8 mouse cellular contexts compared by ENCODE assay signal in genomic region chr17:24350926-24351759, GRCm38 (mm10). TPM values are rescaled to one million over a fixed set of nuclear protein-coding genes. Genes with fewer than 3 reads are reported as not detected.
A peak's percentile ranks its signal among the peaks of the same experiment; 100 is the strongest.
DNase-seq lines count a peak whose midpoint lies in the region; ATAC-seq lines count a peak whose summit lies in the region.

Abca17 (minus strand) TSS chr17:24351068.

- H3K9me3 ChIP-seq in embryonic facial prominence, embryonic 13.5 days = no peaks in the 10 kb centered on the region
- H3K9me3 ChIP-seq in limb, embryonic 11.5 days (ENCODE audit: control insufficient read depth, low read length) = no peaks in the 10 kb centered on the region
- H3K9me3 ChIP-seq in midbrain, embryonic 15.5 days = no peaks in the 10 kb centered on the region

- DNase-seq in kidney, adult 11 months = peak; percentile 18
- DNase-seq in kidney, adult 9 months = no peak
- peak; percentile 31 for DNase-seq in ZHBTc4 (ENCODE audit: low read depth, low spot score)
- DNase-seq in heart, postnatal 36 days = peak; percentile 14
- peak; percentile 37 for DNase-seq in limb, embryonic 11.5 days (ENCODE audit: low spot score)
- DNase-seq in thymus, postnatal 10 days (ENCODE audit: low spot score in 2 of 2) = peak; percentile 8 to 20

- H3K4me1 ChIP-seq in embryonic facial prominence, embryonic 13.5 days = peaks cover 21% of the 10 kb centered on the region
- H3K4me1 ChIP-seq in limb, embryonic 11.5 days (ENCODE audit: control insufficient read depth, insufficient read depth, low read length) = 0 out of 2 replicates have a peak, but pooled peaks cover 3% of the 10 kb centered on the region
- H3K4me1 ChIP-seq in midbrain, embryonic 15.5 days = peaks cover 33% of the 10 kb centered on the region

- ATAC-seq in embryonic facial prominence, embryonic 13.5 days (ENCODE audit: insufficient number of reproducible peaks, insufficient read depth, low FRiP score, low TSS enrichment, low read depth) = no peak
- no peak for ATAC-seq in limb, embryonic 11.5 days (ENCODE audit: insufficient number of reproducible peaks, low FRiP score, low TSS enrichment, low read depth)
- ATAC-seq in midbrain, embryonic 15.5 days (replicated peaks) = peak; percentile 56

- intact Hi-C loops in heart, postnatal 36 days (cut with DNase I) = loop anchor here (1.0 to 5.0 kb wide), 2 partner anchors 99 to 176 kb away; partner anchors contain the start of gene Ccnf

- H3K36me3 ChIP-seq in embryonic facial prominence, embryonic 13.5 days = no peaks in the 10 kb centered on the region
- no peaks in the 10 kb centered on the region for H3K36me3 ChIP-seq in limb, embryonic 11.5 days (ENCODE audit: control insufficient read depth, insufficient read depth, low read length)
- no peaks in the 10 kb centered on the region for H3K36me3 ChIP-seq in midbrain, embryonic 15.5 days (replicated peaks)

- peak within 1 kb of the TSS; percentile 78 for H3K9ac ChIP-seq in embryonic facial prominence, embryonic 13.5 days
- peak within 1 kb of the TSS; percentile 52 for H3K9ac ChIP-seq in limb, embryonic 11.5 days (ENCODE audit: low read length)
- H3K9ac ChIP-seq in midbrain, embryonic 15.5 days = peak within 1 kb of the TSS; percentile 85

- H3K4me2 ChIP-seq in embryonic facial prominence, embryonic 13.5 days = peak within 1 kb of the TSS; percentile 99
- H3K4me2 ChIP-seq in limb, embryonic 11.5 days (ENCODE audit: low read depth, severe bottlenecking) = peak within 1 kb of the TSS; percentile 93
- H3K4me2 ChIP-seq in midbrain, embryonic 15.5 days = peak within 1 kb of the TSS; percentile 87

- no peak within 1 kb of the TSS for H3K27ac ChIP-seq in embryonic facial prominence, embryonic 13.5 days
- H3K27ac ChIP-seq in limb, embryonic 11.5 days (replicated peaks; ENCODE audit: low read depth, low read length) = no peak within 1 kb of the TSS
- H3K27ac ChIP-seq in midbrain, embryonic 15.5 days = peak within 1 kb of the TSS; percentile 80

- 4% methylated on average over 42 of the region's 42 CpGs for WGBS in embryonic facial prominence, embryonic 13.5 days
- WGBS in limb, embryonic 11.5 days = 5% methylated on average over 42 of the region's 42 CpGs
- WGBS in midbrain, embryonic 15.5 days = 4% methylated on average over 42 of the region's 42 CpGs

- H3K4me3 ChIP-seq in embryonic facial prominence, embryonic 13.5 days = peak within 1 kb of the TSS; percentile 74
- peak within 1 kb of the TSS; percentile 56 for H3K4me3 ChIP-seq in limb, embryonic 11.5 days (ENCODE audit: low read depth, low read length)
- H3K4me3 ChIP-seq in midbrain, embryonic 15.5 days = peak within 1 kb of the TSS; percentile 67

- peaks cover 40% of the 10 kb centered on the region for H3K27me3 ChIP-seq in embryonic facial prominence, embryonic 13.5 days
- peaks cover 15% of the 10 kb centered on the region for H3K27me3 ChIP-seq in limb, embryonic 11.5 days (ENCODE audit: control insufficient read depth, insufficient read depth, low read length)
- peaks cover 10% of the 10 kb centered on the region for H3K27me3 ChIP-seq in midbrain, embryonic 15.5 days (replicated peaks)

RNA-seq across cellular contexts. Expression of gene Abca17, which starts in this region (rescaled TPM):
- polyA plus RNA-seq in embryonic facial prominence, embryonic 13.5 days (2015; fragmentation: Nextera tagmentation; extraction: Ambion mirVana) = not detected in 2 replicates
- under 1 TPM in 1 of 2 experiments, not detected in 1; 0.08 TPM for total RNA-seq in heart, postnatal 36 days (2021)
- polyA plus RNA-seq in limb, embryonic 11.5 days (2014; fragmentation: Nextera tagmentation; extraction: Ambion mirVana) = not detected in 2 replicates
- polyA plus RNA-seq in midbrain, embryonic 15.5 days (2015; fragmentation: Nextera tagmentation; extraction: Ambion mirVana) = 0.41 and 0.65 TPM in 2 replicates

Comparison
In these comparisons a context has a peak if more than half of its experiments do, and no peak if none do; other contexts are left out.
1. Peak in DNase-seq in heart, postnatal 36 days; RNA of the gene not detected or under 1 TPM.
2. Peak in DNase-seq, H3K4me3 ChIP-seq, H3K9ac ChIP-seq and H3K4me2 ChIP-seq in limb, embryonic 11.5 days; RNA of the gene not detected or under 1 TPM.
3. Peak in ATAC-seq, H3K4me3 ChIP-seq, H3K27ac ChIP-seq, H3K9ac ChIP-seq and H3K4me2 ChIP-seq in midbrain, embryonic 15.5 days; RNA of the gene not detected or under 1 TPM.